Mouse (Mus musculus) myocyte (in vitro differentiated cells): Measurements from ENCODE around the gene Sh3bp4.

ENCODE experiments used
- CEBPB ChIP-seq: IDR thresholded peaks from 2 replicates; pipeline ENCODE4 v1.6.1; 2011; ENCODE audit warnings: mild to moderate bottlenecking, moderate library complexity; ENCODE audit not compliant: poor library complexity, insufficient read depth, severe bottlenecking
- E2F4 ChIP-seq: IDR thresholded peaks from one replicate; pipeline ENCODE4 v1.6.1; 2011; ENCODE audit warnings: mild to moderate bottlenecking, control low read depth, moderate library complexity; ENCODE audit not compliant: insufficient read depth
- MAX ChIP-seq: IDR thresholded peaks from one replicate; pipeline ENCODE4 v1.6.1; 2011; ENCODE audit warnings: low read depth, mild to moderate bottlenecking, control low read depth
- MYOD1 ChIP-seq, 3 experiments: IDR thresholded peaks; one replicate each; pipeline ENCODE4 v1.6.1; 2011; ENCODE audit warnings: control low read depth in 2 of 3, low read depth in 2 of 3, mild to moderate bottlenecking in 2 of 3, moderate library complexity in 1 of 3; ENCODE audit not compliant: insufficient read length in 2 of 3, control insufficient read depth in 1 of 3
- MYOG ChIP-seq, 3 experiments: IDR thresholded peaks; one replicate each; pipeline ENCODE4 v1.6.1; 2011; ENCODE audit warnings: control low read depth in 2 of 3, low read depth in 2 of 3, mild to moderate bottlenecking in 2 of 3; ENCODE audit not compliant: insufficient read length in 2 of 3, control insufficient read depth in 1 of 3, insufficient read depth in 1 of 3
- POLR2A ChIP-seq: IDR thresholded peaks from one replicate; pipeline ENCODE4 v1.6.1; 2011; ENCODE audit warnings: low read depth, mild to moderate bottlenecking, control low read depth, moderate library complexity; ENCODE audit not compliant: insufficient read length
- POLR2AphosphoS2 ChIP-seq: IDR thresholded peaks from one replicate; pipeline ENCODE4 v1.6.1; 2011; ENCODE audit warnings: low read depth, control low read depth; ENCODE audit not compliant: insufficient read length
- REST ChIP-seq: IDR thresholded peaks from one replicate; pipeline ENCODE4 v1.6.1; 2011; ENCODE audit warnings: mild to moderate bottlenecking, control low read depth, moderate library complexity; ENCODE audit not compliant: insufficient read depth, insufficient read length
- TCF12 ChIP-seq: IDR thresholded peaks from one replicate; pipeline ENCODE4 v1.6.1; 2011; ENCODE audit warnings: mild to moderate bottlenecking, control low read depth; ENCODE audit not compliant: poor library complexity, insufficient read depth, severe bottlenecking
- USF1 ChIP-seq: IDR thresholded peaks from one replicate; pipeline ENCODE4 v1.6.1; 2011; ENCODE audit warnings: low read depth, mild to moderate bottlenecking, control low read depth, moderate library complexity

DNA sequence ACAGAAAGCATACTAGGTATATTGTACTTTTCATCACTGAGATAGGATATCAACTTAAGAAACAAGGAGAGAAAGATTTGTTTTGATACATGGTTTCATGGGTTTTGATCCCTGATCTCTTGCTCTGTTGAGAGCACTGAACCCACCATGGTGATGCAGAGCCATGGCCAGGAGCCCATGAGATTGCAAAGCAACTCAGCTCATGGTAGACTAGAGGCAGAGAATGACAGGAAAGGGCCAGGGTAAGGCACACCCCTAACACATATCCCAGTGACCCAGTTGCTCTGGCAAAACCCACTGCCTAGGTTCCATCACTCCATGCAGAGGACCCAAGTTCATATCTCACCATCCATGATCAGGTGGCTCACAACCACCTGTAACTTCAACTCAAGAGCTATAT, 114.6 kb downstream of the Sh3bp4 start:
- TF ChIP-seq POLR2A = no peak
- no peak for TF ChIP-seq USF1
- no peak for TF ChIP-seq TCF12
- TF ChIP-seq MYOD1 (IDR thresholded peaks at IDR 0.05; ENCODE audit: control insufficient read depth in 1 of 3, insufficient read length in 2 of 3, low read depth in 2 of 3) = no peak
- no peak for TF ChIP-seq E2F4
- no peak for TF ChIP-seq REST
- TF ChIP-seq MAX = no peak
- TF ChIP-seq CEBPB = no peak
- no peak for TF ChIP-seq POLR2AphosphoS2
- no peak for TF ChIP-seq MYOG (IDR thresholded peaks at IDR 0.05; ENCODE audit: control insufficient read depth in 1 of 3, insufficient read depth in 1 of 3, insufficient read length in 2 of 3, low read depth in 2 of 3)
